27 mouse cellular contexts compared by ENCODE assay signal in the genomic region with DNA sequence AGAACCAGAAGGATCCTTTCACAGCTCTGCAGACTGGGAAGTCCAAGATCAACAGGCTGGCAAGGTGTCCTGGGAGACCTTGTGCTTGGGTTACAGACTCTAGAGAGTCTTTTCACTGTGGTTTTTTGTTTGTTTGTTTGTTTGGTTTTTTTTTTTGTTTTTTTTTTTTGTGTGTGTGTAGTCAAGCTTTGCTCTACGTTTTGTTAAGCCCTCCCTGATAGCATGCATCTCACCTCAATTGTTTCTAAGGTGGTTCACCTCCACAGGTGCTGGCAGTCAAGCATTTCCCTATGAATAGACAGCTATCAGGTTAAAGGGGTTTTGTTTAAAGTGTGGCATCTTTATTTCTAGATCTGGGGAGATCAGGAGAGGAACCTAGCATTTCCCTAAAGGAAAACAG.
"Had no signal": no experiment of that assay in that cellular context is flagged by ENCODE, and none has a peak within 500 bp of the region (broad histone marks: within the 10 kb centered on the region; RNA-seq: fewer than 3 reads in every experiment).

No protein-coding gene starts in this region.

- H3K36me3 ChIP-seq: limb, embryonic 10.5 days; limb, embryonic 12.5 days; limb, embryonic 13.5 days; limb, embryonic 15.5 days; liver, embryonic 12.5 days; liver, embryonic 13.5 days; liver, embryonic 15.5 days; lung, embryonic 15.5 days; midbrain, embryonic 10.5 days; midbrain, embryonic 12.5 days; midbrain, embryonic 13.5 days; midbrain, embryonic 15.5 days had no signal

- DNase-seq: left cerebral cortex, postnatal 4 days; liver; liver, embryonic 13.5 days; liver, postnatal 0 days; lung, adult 18-20 months; lung, adult 2 months; lung, embryonic 14.5 days; lung, postnatal 10 days; lung, postnatal 14 days; lung, postnatal 36 days; lung, postnatal 4 days; midbrain, embryonic 14.5 days had no signal

- H3K4me1 ChIP-seq: limb, embryonic 10.5 days; limb, embryonic 12.5 days; liver, embryonic 12.5 days; liver, embryonic 13.5 days; liver, embryonic 15.5 days; midbrain, embryonic 12.5 days had no signal

- H3K27ac ChIP-seq: limb, embryonic 10.5 days; limb, embryonic 12.5 days; limb, embryonic 13.5 days; limb, embryonic 15.5 days; liver, embryonic 12.5 days; liver, embryonic 13.5 days; liver, embryonic 14.5 days; liver, embryonic 15.5 days; lung, embryonic 15.5 days; macrophage; midbrain, embryonic 10.5 days; midbrain, embryonic 12.5 days; midbrain, embryonic 13.5 days; midbrain, embryonic 15.5 days had no signal

- H3K9ac ChIP-seq: limb, embryonic 12.5 days; limb, embryonic 13.5 days; limb, embryonic 15.5 days; liver, embryonic 12.5 days; liver, embryonic 13.5 days; liver, embryonic 14.5 days; liver, embryonic 15.5 days; liver, postnatal 0 days; lung, embryonic 14.5 days; lung, embryonic 15.5 days; midbrain, embryonic 12.5 days; midbrain, embryonic 13.5 days; midbrain, embryonic 15.5 days had no signal

- H3K9me3 ChIP-seq: limb, embryonic 10.5 days; limb, embryonic 12.5 days; limb, embryonic 13.5 days; limb, embryonic 15.5 days; liver, embryonic 12.5 days; liver, embryonic 13.5 days; liver, embryonic 15.5 days; lung, embryonic 15.5 days; megakaryocyte, embryonic 14.5 days; midbrain, embryonic 10.5 days; midbrain, embryonic 12.5 days; midbrain, embryonic 13.5 days; midbrain, embryonic 15.5 days had no signal

- H3K4me3 ChIP-seq: limb, embryonic 10.5 days; limb, embryonic 12.5 days; limb, embryonic 13.5 days; limb, embryonic 15.5 days; liver, embryonic 12.5 days; liver, embryonic 13.5 days; liver, embryonic 15.5 days; lung, embryonic 15.5 days; megakaryocyte, embryonic 14.5 days; midbrain, embryonic 10.5 days; midbrain, embryonic 12.5 days; midbrain, embryonic 13.5 days; midbrain, embryonic 15.5 days; myocyte had no signal
